Comparison of ENCODE assay signal across 16 mouse cellular contexts in the genomic region with DNA sequence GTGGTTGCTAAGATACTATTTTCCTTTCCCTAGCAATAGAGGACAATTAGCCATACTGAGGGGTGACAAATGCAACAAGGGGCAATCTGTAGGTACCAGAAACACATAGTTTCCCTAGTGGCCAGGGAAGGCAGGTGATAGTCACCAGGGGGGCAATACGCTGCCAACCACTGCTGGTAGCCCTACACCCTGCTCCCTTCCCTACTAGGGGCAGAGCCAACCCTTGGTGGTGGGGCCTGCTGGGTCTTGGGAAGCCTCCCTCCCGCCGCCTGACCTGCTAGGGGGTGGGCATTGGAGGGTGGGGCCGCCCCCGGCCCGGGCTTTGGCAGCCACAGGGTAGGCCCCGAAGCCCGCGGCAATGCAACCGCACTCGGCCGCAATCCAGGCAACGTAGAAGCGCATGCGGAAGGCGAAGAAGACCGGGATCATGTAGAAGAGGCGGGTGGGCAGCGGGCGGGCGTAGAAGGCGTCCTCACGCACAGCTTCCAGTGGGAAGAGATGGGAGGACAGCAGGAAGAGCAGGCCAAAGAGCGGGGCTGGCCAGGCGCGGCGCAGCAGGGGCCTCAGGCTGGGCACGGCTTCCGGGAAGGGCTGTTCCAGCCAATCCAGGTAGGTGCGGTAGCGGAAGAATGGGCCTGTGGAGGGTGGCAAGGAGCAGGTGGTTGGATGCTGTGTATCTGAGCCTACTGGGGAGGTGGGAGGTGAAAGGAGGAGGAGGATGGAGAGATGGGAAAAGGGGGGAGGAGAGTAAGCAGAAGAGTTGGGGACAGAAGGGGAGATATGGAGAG. TPM values are rescaled to one million over a fixed set of nuclear protein-coding genes. Genes with fewer than 3 reads are reported as not detected.
DNase-seq lines count a peak whose midpoint lies in the region; ATAC-seq and TF ChIP-seq lines count a peak whose summit lies in the region.
"Had no signal": no experiment of that assay in that cellular context is flagged by ENCODE, and none has a peak within 500 bp of the region (broad histone marks: within the 10 kb centered on the region; RNA-seq: fewer than 3 reads in every experiment).

No protein-coding gene starts in this region.

- no peak overlapping the region for H3K4me3 ChIP-seq in heart, embryonic 10.5 days
- peak overlapping the region; percentile 57 to 70 for H3K4me3 ChIP-seq in ES-E14 (ENCODE audit: insufficient read depth in 1 of 2, low read depth in 1 of 2, low read length in 2 of 2, poor library complexity in 1 of 2, severe bottlenecking in 1 of 2)
- H3K4me3 ChIP-seq in midbrain, embryonic 14.5 days (replicated peaks; ENCODE audit: low read depth, low read length), result no peak overlapping the region
- H3K4me3 ChIP-seq: heart, embryonic 12.5 days; liver, embryonic 15.5 days had no signal

- in situ Hi-C loops in ES-E14 (cut with MboI; ENCODE audit: low sequenced_read_pairs in 2 of 2, unreplicated experiment in 2 of 2), result no loop called here

- H3K9me3 ChIP-seq in heart, embryonic 10.5 days, result no peaks in the 10 kb centered on the region
- no peaks in the 10 kb centered on the region for H3K9me3 ChIP-seq in ES-E14 (ENCODE audit: control insufficient read depth, insufficient read depth, low read depth, low read length)
- no peaks in the 10 kb centered on the region for H3K9me3 ChIP-seq in midbrain, embryonic 14.5 days (ENCODE audit: control insufficient read depth, low read length)
- H3K9me3 ChIP-seq: heart, embryonic 12.5 days; liver, embryonic 15.5 days had no signal

- 84% methylated on average over 31 of the region's 31 CpGs for WGBS in heart, embryonic 10.5 days
- 88% methylated on average over 31 of the region's 31 CpGs for WGBS in midbrain, embryonic 14.5 days

- H3K36me3 ChIP-seq in heart, embryonic 10.5 days, result peaks cover 40% of the 10 kb centered on the region
- peaks cover 8% of the 10 kb centered on the region; the same call in 1 of the 2 replicates for H3K36me3 ChIP-seq in ES-E14 (ENCODE audit: control insufficient read depth, insufficient read depth, low read length, poor library complexity, severe bottlenecking)
- peaks cover 40% of the 10 kb centered on the region for H3K36me3 ChIP-seq in midbrain, embryonic 14.5 days (ENCODE audit: control insufficient read depth, insufficient read depth, low read length)

- H3K4me2 ChIP-seq in midbrain, embryonic 14.5 days (ENCODE audit: low read length), result no peak overlapping the region
- H3K4me2 ChIP-seq: heart, embryonic 12.5 days; liver, embryonic 15.5 days had no signal

- peak overlapping the region; percentile 79 for H3K9ac ChIP-seq in ES-E14 (ENCODE audit: insufficient read depth, low read depth, low read length, poor library complexity, severe bottlenecking)
- no peak overlapping the region for H3K9ac ChIP-seq in midbrain, embryonic 14.5 days (replicated peaks; ENCODE audit: low read length)
- H3K9ac ChIP-seq: heart, embryonic 12.5 days; liver, embryonic 15.5 days had no signal

- no peaks in the 10 kb centered on the region for H3K4me1 ChIP-seq in heart, embryonic 10.5 days
- peaks cover 0 to 9% of the 10 kb centered on the region in 2 experiments; a peak in 2 of 4 replicates for H3K4me1 ChIP-seq in ES-E14 (ENCODE audit: control insufficient read depth in 2 of 2, insufficient read depth in 2 of 2, low read length in 2 of 2, poor library complexity in 1 of 2)
- H3K4me1 ChIP-seq in midbrain, embryonic 14.5 days (ENCODE audit: control insufficient read depth, insufficient read depth, low read length), result peaks cover 12% of the 10 kb centered on the region; the same call in 1 of the 2 replicates
- H3K4me1 ChIP-seq: heart, embryonic 12.5 days; liver, embryonic 15.5 days had no signal

- H3K27me3 ChIP-seq in heart, embryonic 10.5 days (ENCODE audit: insufficient read depth, poor library complexity, severe bottlenecking), result no peaks in the 10 kb centered on the region
- no peaks in the 10 kb centered on the region for H3K27me3 ChIP-seq in midbrain, embryonic 14.5 days (ENCODE audit: control insufficient read depth, insufficient read depth, low read length)
- H3K27me3 ChIP-seq: heart, embryonic 12.5 days; liver, embryonic 15.5 days had no signal

- H3K27ac ChIP-seq in heart, embryonic 10.5 days, result no peak overlapping the region
- H3K27ac ChIP-seq in ES-E14 (ENCODE audit: insufficient read depth, low read depth, low read length, poor library complexity, severe bottlenecking), result no peak overlapping the region
- peak overlapping the region; percentile 77; the same call in 1 of the 2 replicates for H3K27ac ChIP-seq in midbrain, embryonic 14.5 days (replicated peaks; ENCODE audit: low read depth, low read length)
- H3K27ac ChIP-seq: liver, embryonic 15.5 days; macrophage had no signal

- peak; percentile 64 for DNase-seq in heart, embryonic 10.5 days (ENCODE audit: low spot score)
- DNase-seq in heart, adult 11 months, result no peak
- no peak for DNase-seq in ES-E14 (ENCODE audit: low read depth, low spot score)
- peak; percentile 78 for DNase-seq in cerebellum, postnatal 14 days
- no peak for DNase-seq in midbrain, embryonic 14.5 days
- DNase-seq in spleen, postnatal 4 days (ENCODE audit: low spot score in 2 of 2), result no peak
- DNase-seq in frontal cortex, postnatal 25 days (ENCODE audit: low spot score in 2 of 2), result no peak
- DNase-seq in kidney, postnatal 4 days, result no peak
- DNase-seq: embryo, embryonic 11 days; gastrocnemius, postnatal 10 days; layer of hippocampus, adult 9-11 months; right cerebral cortex, adult 18-20 months; thymus, postnatal 14 days had no signal

- ATAC-seq in midbrain, embryonic 14.5 days (ENCODE audit: low FRiP score, low TSS enrichment), result no peak

TF ChIP-seq in ES-E14, 5 proteins besides CTCF, POLR2A, EP300 and RAD21:
- no peak for TF ChIP-seq ZC3H11A (IDR thresholded peaks at IDR 0.05; ENCODE audit: borderline replicate concordance, low read depth, low read length)
- no peak for TF ChIP-seq MAFK (IDR thresholded peaks at IDR 0.05; ENCODE audit: insufficient read depth, low read depth, low read length)
- TF ChIP-seq HCFC1 (IDR thresholded peaks at IDR 0.05; ENCODE audit: borderline replicate concordance, insufficient read depth, low read length), result no peak
- TF ChIP-seq ZNF384 (IDR thresholded peaks at IDR 0.05; ENCODE audit: low read depth, low read length), result no peak
- no peak for TF ChIP-seq CHD2 (IDR thresholded peaks at IDR 0.05; ENCODE audit: low read depth, low read length)
TF ChIP-seq in ES-E14: peak in this region for 0.

RNA-seq across cellular contexts. Expression of a gene that starts 7.1 kb away (rescaled TPM):
- 221 and 268 TPM in 2 replicates for polyA plus RNA-seq in heart, embryonic 10.5 days (2016; fragmentation: Nextera tagmentation; extraction: Ambion mirVana)
- total RNA-seq in ES-E14 (2012; rRNA removed), result 79.0 and 90.2 TPM in 2 replicates
- polyA plus RNA-seq in midbrain, embryonic 14.5 days (2014; fragmentation: Nextera tagmentation; extraction: Ambion mirVana), result 232 and 277 TPM in 2 replicates

RNA-seq across cellular contexts. Expression of a gene that starts 7.7 kb away (rescaled TPM):
- 32.7 and 40.4 TPM in 2 replicates for polyA plus RNA-seq in heart, embryonic 10.5 days (2016; fragmentation: Nextera tagmentation; extraction: Ambion mirVana)
- 34.4 and 55.9 TPM in 2 replicates for total RNA-seq in ES-E14 (2012; rRNA removed)
- polyA plus RNA-seq in midbrain, embryonic 14.5 days (2014; fragmentation: Nextera tagmentation; extraction: Ambion mirVana), result 70.6 and 70.7 TPM in 2 replicates

RNA-seq across cellular contexts. Expression of a gene that starts 8.2 kb away (rescaled TPM):
- polyA plus RNA-seq in heart, embryonic 10.5 days (2016; fragmentation: Nextera tagmentation; extraction: Ambion mirVana), result 5.4 and 8.5 TPM in 2 replicates
- total RNA-seq in ES-E14 (2012; rRNA removed), result 2.9 and 5.3 TPM in 2 replicates
- 3.0 and 3.2 TPM in 2 replicates for polyA plus RNA-seq in midbrain, embryonic 14.5 days (2014; fragmentation: Nextera tagmentation; extraction: Ambion mirVana)

RNA-seq across cellular contexts. Expression of a gene that starts 18.2 kb away (rescaled TPM):
- 973 and 1,162 TPM in 2 replicates for polyA plus RNA-seq in heart, embryonic 10.5 days (2016; fragmentation: Nextera tagmentation; extraction: Ambion mirVana)
- total RNA-seq in ES-E14 (2012; rRNA removed), result 2,173 and 2,308 TPM in 2 replicates
- polyA plus RNA-seq in midbrain, embryonic 14.5 days (2014; fragmentation: Nextera tagmentation; extraction: Ambion mirVana), result 857 and 868 TPM in 2 replicates

RNA-seq across cellular contexts. Expression of a gene that starts 20.0 kb away (rescaled TPM):
- 19.5 and 19.6 TPM in 2 replicates for polyA plus RNA-seq in heart, embryonic 10.5 days (2016; fragmentation: Nextera tagmentation; extraction: Ambion mirVana)
- 4.5 and 5.7 TPM in 2 replicates for total RNA-seq in ES-E14 (2012; rRNA removed)
- polyA plus RNA-seq in midbrain, embryonic 14.5 days (2014; fragmentation: Nextera tagmentation; extraction: Ambion mirVana), result 10.6 TPM in 2 replicates

Comparison
In these comparisons a context has a peak if more than half of its experiments do, and no peak if none do; other contexts are left out.
1. DNase-seq: peak in heart, embryonic 10.5 days (single experiment) and cerebellum, postnatal 14 days (2 of 2); none in heart, adult 11 months (single experiment), ES-E14 (single experiment), midbrain, embryonic 14.5 days (single experiment), spleen, postnatal 4 days (0 of 2), frontal cortex, postnatal 25 days (0 of 2) and kidney, postnatal 4 days (0 of 2).
2. H3K4me3 ChIP-seq: peak in ES-E14 (2 of 2); none in heart, embryonic 10.5 days (single experiment) and midbrain, embryonic 14.5 days (single experiment).